Mouse (Mus musculus): ENCODE measurements around the gene Gcm1.
A peak's percentile ranks its signal among the peaks of the same experiment; 100 is the strongest.

Gene Gcm1

GRCm38 (mm10) chr9:78103965-78104560 lies 52.3 kb downstream of the Gcm1 start:
- no peak for DNase-seq (ENCODE audit: low spot score)

GRCm38 (mm10) chr9:78104973-78105372 lies 53.2 kb downstream of the Gcm1 start:
- DNase-seq (ENCODE audit: low spot score), result no peak

GRCm38 (mm10) chr9:78105501-78105932 lies 53.8 kb downstream of the Gcm1 start:
- DNase-seq (ENCODE audit: low spot score), result no peak

- no peak for DNase-seq (ENCODE audit: low spot score)
These were observed 55.1 kb downstream of the Gcm1 start for GRCm38 (mm10) chr9:78106821-78107220.

GRCm38 (mm10) chr9:78107582-78107911 lies 55.8 kb downstream of the Gcm1 start:
- no peak for DNase-seq (ENCODE audit: low spot score)

GRCm38 (mm10) chr9:78107912-78108795 lies 56.4 kb downstream of the Gcm1 start:
- DNase-seq (ENCODE audit: low spot score), result peak; percentile 83

GRCm38 (mm10) chr9:78108796-78109239 lies 57.1 kb downstream of the Gcm1 start, which contains the start of the genes Fbxo9 and Ick:
Gene Fbxo9, minus strand, starts transcription at chr9:78109065.
Gene Ick, plus strand, starts transcription at chr9:78109192.
- DNase-seq (ENCODE audit: low spot score), result peak; percentile 99

- DNase-seq (ENCODE audit: low spot score), result peak; percentile 38
These were observed 57.9 kb downstream of the Gcm1 start for GRCm38 (mm10) chr9:78109656-78110055.

GRCm38 (mm10) chr9:78111456-78111855 lies 59.7 kb downstream of the Gcm1 start:
- DNase-seq (ENCODE audit: low spot score), result no peak

- peak; percentile 93 for DNase-seq (ENCODE audit: low spot score)
These were observed 61.2 kb downstream of the Gcm1 start for GRCm38 (mm10) chr9:78112770-78113537.

- peak; percentile 66 for DNase-seq (ENCODE audit: low spot score)
These were observed 61.8 kb downstream of the Gcm1 start for GRCm38 (mm10) chr9:78113538-78113885.

Measured in embryo, embryonic 10.5 days (tissue).